Mouse (Mus musculus) granulocyte monocyte progenitor cell, adult 5-6 weeks (primary cell): ENCODE measurements around the gene Calml4. TPM values are rescaled to one million over a fixed set of nuclear protein-coding genes. Genes with fewer than 3 reads are reported as not detected.
"Not testable (repeated sequence)": the region's sequence is repeated elsewhere in the genome, so short reads cannot be mapped to it uniquely, and the experiment has no call there.

Experiments used
- ATAC-seq: replicated peaks from 2 replicates; pipeline ENCODE4 v1.8.0; 2016; ENCODE audit warnings: mild to moderate bottlenecking, moderate TSS enrichment, inconsistent platforms; ENCODE audit not compliant: poor library complexity, severe bottlenecking
- total RNA-seq, 2 experiments: library from RNA; stranded (forward) in 1 of 2; stranded (reverse) in 1 of 2; fragments of 200-712, 200-1000 nt in 1 of 2; fragments of >200 nt in 1 of 2; fragmentation: Nextera tagmentation in 1 of 2; gene quantifications; 2 replicates each; pipeline ENCODE4 v1.2.3; 2014 to 2017

The Calml4 gene
- total RNA-seq, 2 experiments from 2014 or later: 2.3 to 6.9 TPM

- ATAC-seq: no peak
Observed at GRCm38 (mm10) chr9:62829877-62830276, 28.0 kb upstream of the Calml4 start.

GRCm38 (mm10) chr9:62834906-62835305, 23.0 kb upstream of the Calml4 start:
- no peak for ATAC-seq

- no peak for ATAC-seq
Observed at GRCm38 (mm10) chr9:62835705-62836446, 22.0 kb upstream of the Calml4 start.

GRCm38 (mm10) chr9:62837611-62838010, 20.3 kb upstream of the Calml4 start:
- ATAC-seq: no peak

GRCm38 (mm10) chr9:62838146-62838505, 19.8 kb upstream of the Calml4 start:
- no peak for ATAC-seq

GRCm38 (mm10) chr9:62838506-62839171, 19.2 kb upstream of the Calml4 start, which contains the start of gene Cln6:
Cln6 (plus strand) TSS chr9:62838785.
- ATAC-seq: peak; percentile 97

- peak; percentile 56 for ATAC-seq
Observed at GRCm38 (mm10) chr9:62839172-62839770, 18.6 kb upstream of the Calml4 start.

GRCm38 (mm10) chr9:62843356-62844024, 14.4 kb upstream of the Calml4 start:
- no peak for ATAC-seq

GRCm38 (mm10) chr9:62844461-62844860, 13.4 kb upstream of the Calml4 start:
- no peak for ATAC-seq

- ATAC-seq: peak; percentile 92
Observed at GRCm38 (mm10) chr9:62847694-62848093, 10.2 kb upstream of the Calml4 start.

- no peak for ATAC-seq
Observed at GRCm38 (mm10) chr9:62848641-62849040, 9.2 kb upstream of the Calml4 start.

- no peak for ATAC-seq
Observed at GRCm38 (mm10) chr9:62851571-62851970, 6.3 kb upstream of the Calml4 start.

GRCm38 (mm10) chr9:62854483-62854882, 3.4 kb upstream of the Calml4 start:
- ATAC-seq: no peak

GRCm38 (mm10) chr9:62857216-62857615, 664 bp upstream of the Calml4 start:
- peak; percentile 50; the same call in 1 of the 2 replicates for ATAC-seq

GRCm38 (mm10) chr9:62858266-62859019, 563 bp downstream of the Calml4 start:
- no peak for ATAC-seq

GRCm38 (mm10) chr9:62860102-62860501, 2.2 kb downstream of the Calml4 start:
- ATAC-seq: not testable (repeated sequence)

GRCm38 (mm10) chr9:62860866-62861265, 3.0 kb downstream of the Calml4 start:
- ATAC-seq: no peak

- not testable (repeated sequence) for ATAC-seq
Observed at GRCm38 (mm10) chr9:62869236-62869635, 11.4 kb downstream of the Calml4 start.

- ATAC-seq: no peak
Observed at GRCm38 (mm10) chr9:62870728-62871127, 12.8 kb downstream of the Calml4 start.

GRCm38 (mm10) chr9:62876966-62877616, 19.2 kb downstream of the Calml4 start:
- ATAC-seq: no peak
